Mouse (Mus musculus) midbrain, embryonic 13.5 days (tissue): ENCODE results near the gene Pmepa1. TPM values are rescaled to one million over a fixed set of nuclear protein-coding genes. Genes with fewer than 3 reads are reported as not detected.

Source experiments
- ATAC-seq: fragments of 200-750 bp; cut with Nextera tagmentation; 2 replicates; pipeline ENCODE4 v1.8.0; 2017; ENCODE audit warnings: mild to moderate bottlenecking, moderate TSS enrichment, moderate library complexity
- H3K27ac ChIP-seq: fragments of 300-500 bp; sonication (generic); 2 replicates; pipeline ENCODE4 v1.5.1; 2015; ENCODE audit warnings: inconsistent platforms, mild to moderate bottlenecking, moderate library complexity
- H3K27me3 ChIP-seq: fragments of 300-500 bp; sonication (generic); 2 replicates; pipeline ENCODE4 v1.6.1; 2015; ENCODE audit warnings: mild to moderate bottlenecking, inconsistent platforms
- H3K36me3 ChIP-seq: fragments of 300-500 bp; sonication (generic); 2 replicates; pipeline ENCODE4 v1.6.1; 2015; ENCODE audit warnings: mild to moderate bottlenecking, inconsistent platforms
- H3K4me1 ChIP-seq: fragments of 300-500 bp; sonication (generic); replicated peaks from 2 replicates; pipeline ENCODE4 v1.6.1; 2015; ENCODE audit warnings: inconsistent platforms
- H3K4me2 ChIP-seq: fragments of 300-500 bp; sonication (generic); replicated peaks from 2 replicates; pipeline ENCODE4 v1.6.1; 2015; ENCODE audit warnings: moderate library complexity, mild to moderate bottlenecking, inconsistent platforms
- H3K4me3 ChIP-seq: fragments of 300-500 bp; sonication (generic); replicated peaks from 2 replicates; pipeline ENCODE4 v1.5.1; 2015; ENCODE audit warnings: mild to moderate bottlenecking, inconsistent platforms
- H3K9ac ChIP-seq: fragments of 300-500 bp; sonication (generic); replicated peaks from 2 replicates; pipeline ENCODE4 v1.6.1; 2015; ENCODE audit warnings: mild to moderate bottlenecking, inconsistent platforms
- H3K9me3 ChIP-seq: fragments of 300-500 bp; sonication (generic); 2 replicates; pipeline ENCODE4 v1.6.1; 2016; ENCODE audit warnings: mild to moderate bottlenecking, inconsistent platforms
- WGBS: fragments of 180-500 bp; shearing (Covaris S2); methylation state at CpG from one replicate; pipeline ENCODE4 v1.1.7; 2015; 5-methylcytosine and 5-hydroxymethylcytosine counted together
- polyA plus RNA-seq: library from polyadenylated mRNA; unstranded; fragments of >200 nt; fragmentation: Nextera tagmentation; extraction: Ambion mirVana; gene quantifications from 2 replicates; pipeline ENCODE4 v1.2.1, GENCODE M21; 2015

Gene Pmepa1
- polyA plus RNA-seq, 1 experiment from 2014 or later, result 4.7 TPM

- ATAC-seq, result no peak
- H3K27me3 ChIP-seq, result 0 out of 2 replicates have a peak, but pooled peaks cover 7% of the 10 kb centered on the region
- no peaks in the 10 kb centered on the region for H3K36me3 ChIP-seq
- H3K4me1 ChIP-seq, result peaks cover 86% of the 10 kb centered on the region
- no peak overlapping the region for H3K4me3 ChIP-seq
- H3K9ac ChIP-seq, result no peak overlapping the region
- H3K27ac ChIP-seq, result no peak overlapping the region
- 56% methylated on average over 3 of the region's 3 CpGs for WGBS
- H3K9me3 ChIP-seq, result no peaks in the 10 kb centered on the region
- no peak overlapping the region for H3K4me2 ChIP-seq
These were observed 26.9 kb downstream of the Pmepa1 start for GRCm38 (mm10) chr2:173249386-173249785.

DNA sequence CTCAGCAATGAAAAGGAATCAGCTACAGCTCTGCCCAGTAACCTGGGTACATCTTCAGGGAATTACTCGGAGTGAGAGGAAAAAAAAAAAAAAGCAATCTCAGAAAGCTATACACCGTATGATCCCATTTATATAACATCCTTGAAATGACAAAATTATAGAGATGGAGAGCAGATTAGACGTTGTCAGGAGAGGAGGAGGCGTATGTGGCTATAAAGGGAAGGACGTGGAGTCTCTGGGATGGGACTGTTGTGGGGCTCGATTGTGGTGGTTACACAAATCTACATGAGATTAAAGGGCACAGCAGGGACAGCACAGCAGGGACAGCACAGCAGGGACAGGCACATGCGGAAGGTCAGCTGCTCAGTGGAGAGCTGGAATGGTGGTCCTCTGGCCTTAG lies 27.5 kb downstream of the Pmepa1 start:
- Histone ChIP-seq H3K27ac (no peak overlapping the region), H3K9ac (no peak overlapping the region), H3K4me3 (no peak overlapping the region), H3K36me3 (no peaks in the 10 kb centered on the region), H3K4me2 (no peak overlapping the region), H3K27me3 (0 out of 2 replicates have a peak, but pooled peaks cover 10% of the 10 kb centered on the region), H3K4me1 (peaks cover 84% of the 10 kb centered on the region), H3K9me3 (no peaks in the 10 kb centered on the region)
- 67% methylated on average over 7 of the region's 7 CpGs for WGBS
- no peak for ATAC-seq

DNA sequence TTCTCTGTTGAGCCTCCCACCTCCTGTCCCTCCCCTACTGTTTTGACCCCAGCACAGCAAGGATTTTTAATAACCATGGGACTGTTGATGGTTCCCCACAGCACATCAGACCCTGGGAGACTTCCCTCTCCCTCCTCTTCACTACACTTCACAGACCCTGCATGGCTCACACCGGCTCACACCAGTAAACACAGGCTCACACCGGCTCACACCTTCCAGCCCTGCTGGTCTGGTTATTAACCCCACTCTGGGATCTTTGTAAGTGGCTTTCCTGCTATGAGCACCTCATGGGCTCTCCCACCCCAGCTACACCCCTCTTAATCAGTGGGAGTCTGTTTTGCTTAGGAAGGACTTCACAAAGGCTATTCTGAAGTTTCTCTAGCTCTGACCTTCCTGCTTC lies 28.4 kb downstream of the Pmepa1 start:
- whole genome bisulfite sequencing, result 56% methylated on average over 2 of the region's 2 CpGs
- H3K4me3 ChIP-seq, result no peak overlapping the region
- ATAC-seq, result no peak
- H3K9me3 ChIP-seq, result no peaks in the 10 kb centered on the region
- peaks cover 84% of the 10 kb centered on the region for H3K4me1 ChIP-seq
- no peak overlapping the region for H3K4me2 ChIP-seq
- no peak overlapping the region for H3K9ac ChIP-seq
- no peak overlapping the region for H3K27ac ChIP-seq
- 0 out of 2 replicates have a peak, but pooled peaks cover 11% of the 10 kb centered on the region for H3K27me3 ChIP-seq
- H3K36me3 ChIP-seq, result no peaks in the 10 kb centered on the region

DNA sequence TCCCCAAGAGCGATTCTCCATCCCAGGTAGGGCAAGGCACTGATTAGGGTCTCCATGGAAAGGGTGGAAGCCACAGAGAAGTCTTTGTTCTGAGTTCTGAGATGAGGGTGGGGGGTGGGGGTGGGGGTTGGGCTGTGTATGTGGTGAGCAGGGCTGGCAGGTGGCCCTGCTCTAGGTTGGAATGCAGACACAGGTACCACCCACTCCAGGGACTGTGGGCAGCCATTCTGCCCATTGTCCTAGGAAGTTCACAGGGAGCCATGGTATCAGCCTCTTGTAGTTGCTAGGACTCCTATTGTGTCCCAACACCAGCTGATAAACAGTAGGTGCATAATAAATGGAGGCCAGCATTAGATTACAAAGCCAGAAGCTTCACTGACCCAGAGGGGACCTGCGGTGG lies 29.1 kb downstream of the Pmepa1 start:
- Histone ChIP-seq H3K9ac (no peak overlapping the region), H3K27me3 (0 out of 2 replicates have a peak, but pooled peaks cover 11% of the 10 kb centered on the region), H3K4me2 (no peak overlapping the region), H3K36me3 (no peaks in the 10 kb centered on the region), H3K9me3 (no peaks in the 10 kb centered on the region), H3K27ac (peak overlapping the region; percentile 48; the same call in 1 of the 2 replicates), H3K4me3 (no peak overlapping the region), H3K4me1 (peaks cover 85% of the 10 kb centered on the region)
- WGBS, result 32% methylated on average over 2 of the region's 2 CpGs
- no peak for ATAC-seq

DNA sequence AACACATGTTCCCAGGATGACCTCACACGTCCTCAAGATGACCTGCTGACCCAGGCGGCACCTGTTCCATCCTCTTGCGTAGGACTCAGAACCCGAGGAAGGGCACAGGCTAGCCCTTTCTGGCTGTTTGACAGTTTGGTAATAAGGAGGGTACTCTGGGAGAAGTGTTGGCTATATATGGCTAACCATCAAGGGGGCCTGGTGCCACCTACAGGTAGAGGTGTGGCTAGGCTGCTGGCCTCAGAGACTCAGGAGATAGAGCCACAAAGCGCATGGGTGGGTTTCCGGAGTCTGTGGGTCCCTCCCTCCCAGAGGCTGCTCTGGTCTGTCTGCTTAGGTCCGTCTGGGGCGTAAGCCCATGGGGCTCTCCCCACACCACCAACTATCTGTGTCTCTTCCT lies 29.6 kb downstream of the Pmepa1 start:
- ATAC-seq, result no peak
- no peak overlapping the region for H3K4me3 ChIP-seq
- peaks cover 83% of the 10 kb centered on the region for H3K4me1 ChIP-seq
- no peak overlapping the region for H3K9ac ChIP-seq
- no peak overlapping the region for H3K27ac ChIP-seq
- H3K4me2 ChIP-seq, result no peak overlapping the region
- WGBS, result 78% methylated on average over 8 of the region's 8 CpGs
- no peaks in the 10 kb centered on the region for H3K9me3 ChIP-seq
- H3K36me3 ChIP-seq, result no peaks in the 10 kb centered on the region
- H3K27me3 ChIP-seq, result 0 out of 2 replicates have a peak, but pooled peaks cover 11% of the 10 kb centered on the region

DNA sequence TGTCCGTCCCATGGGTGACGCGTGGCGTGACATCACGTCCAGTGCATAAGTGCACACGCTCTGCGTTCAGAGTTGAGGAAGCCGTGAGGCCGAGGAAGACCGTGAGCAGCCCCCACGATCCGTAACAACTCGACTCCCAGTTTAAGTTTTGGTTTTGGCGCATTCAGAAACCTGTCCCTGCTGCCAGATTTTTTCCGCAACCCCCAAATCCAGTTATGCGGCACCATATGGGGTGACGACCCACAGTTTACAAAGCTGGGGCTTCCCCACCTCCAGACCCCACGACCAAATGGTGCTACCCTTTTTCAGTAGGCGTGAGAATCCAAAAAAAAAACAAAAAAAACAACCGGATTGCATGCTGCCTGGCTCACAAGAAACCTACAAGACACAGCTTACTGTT lies 31.1 kb downstream of the Pmepa1 start:
- no peak overlapping the region for H3K4me3 ChIP-seq
- H3K9ac ChIP-seq, result no peak overlapping the region
- 0 out of 2 replicates have a peak, but pooled peaks cover 11% of the 10 kb centered on the region for H3K27me3 ChIP-seq
- H3K9me3 ChIP-seq, result no peaks in the 10 kb centered on the region
- peaks cover 83% of the 10 kb centered on the region for H3K4me1 ChIP-seq
- H3K27ac ChIP-seq, result no peak overlapping the region
- no peak overlapping the region for H3K4me2 ChIP-seq
- ATAC-seq, result no peak
- 89% methylated on average over 20 of the region's 20 CpGs for WGBS
- H3K36me3 ChIP-seq, result no peaks in the 10 kb centered on the region

- no peaks in the 10 kb centered on the region for H3K36me3 ChIP-seq
- 0 out of 2 replicates have a peak, but pooled peaks cover 11% of the 10 kb centered on the region for H3K27me3 ChIP-seq
- H3K27ac ChIP-seq, result no peak overlapping the region
- no peak overlapping the region for H3K9ac ChIP-seq
- 80% methylated on average over 3 of the region's 3 CpGs for WGBS
- no peak overlapping the region for H3K4me2 ChIP-seq
- no peak for ATAC-seq
- peaks cover 83% of the 10 kb centered on the region for H3K4me1 ChIP-seq
- H3K9me3 ChIP-seq, result no peaks in the 10 kb centered on the region
- no peak overlapping the region for H3K4me3 ChIP-seq
These were observed 32.2 kb downstream of the Pmepa1 start for GRCm38 (mm10) chr2:173244108-173244507.

DNA sequence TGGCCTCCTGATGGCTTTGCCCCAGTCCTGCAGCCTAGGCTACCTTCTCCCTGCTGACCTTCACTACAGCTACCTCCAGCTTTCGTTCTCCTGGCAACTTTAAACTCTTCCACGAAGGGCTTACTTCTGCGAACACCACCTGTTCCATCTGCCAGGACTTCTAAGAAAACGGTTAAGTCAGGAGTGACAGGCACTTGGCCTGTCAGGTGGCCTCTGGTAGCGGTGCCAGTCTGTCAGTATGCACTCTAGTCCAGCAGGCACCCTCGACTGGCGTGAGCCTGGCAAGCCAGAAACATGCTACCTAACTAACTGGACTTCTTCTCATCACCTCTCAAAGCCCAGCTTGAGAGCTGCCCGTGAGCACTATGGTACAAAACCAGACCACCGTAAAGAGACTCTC lies 32.7 kb downstream of the Pmepa1 start:
- no peak for ATAC-seq
- no peaks in the 10 kb centered on the region for H3K36me3 ChIP-seq
- no peak overlapping the region for H3K4me2 ChIP-seq
- H3K4me3 ChIP-seq, result no peak overlapping the region
- WGBS, result 77% methylated on average over 9 of the region's 9 CpGs
- H3K27me3 ChIP-seq, result 0 out of 2 replicates have a peak, but pooled peaks cover 11% of the 10 kb centered on the region
- H3K4me1 ChIP-seq, result peaks cover 85% of the 10 kb centered on the region
- no peaks in the 10 kb centered on the region for H3K9me3 ChIP-seq
- H3K27ac ChIP-seq, result no peak overlapping the region
- no peak overlapping the region for H3K9ac ChIP-seq

GRCm38 (mm10) chr2:173242874-173243273 lies 33.5 kb downstream of the Pmepa1 start:
- H3K9ac ChIP-seq, result 0 out of 2 replicates have a peak overlapping the region, but pooled peaks have one; percentile 39
- no peak overlapping the region for H3K4me3 ChIP-seq
- 7% methylated on average over 12 of the region's 12 CpGs for WGBS
- no peak overlapping the region for H3K4me2 ChIP-seq
- H3K4me1 ChIP-seq, result peaks cover 86% of the 10 kb centered on the region
- peak; percentile 76 for ATAC-seq
- no peaks in the 10 kb centered on the region for H3K9me3 ChIP-seq
- H3K27me3 ChIP-seq, result 0 out of 2 replicates have a peak, but pooled peaks cover 8% of the 10 kb centered on the region
- H3K27ac ChIP-seq, result 0 out of 2 replicates have a peak overlapping the region, but pooled peaks have one; percentile 25
- H3K36me3 ChIP-seq, result no peaks in the 10 kb centered on the region

DNA sequence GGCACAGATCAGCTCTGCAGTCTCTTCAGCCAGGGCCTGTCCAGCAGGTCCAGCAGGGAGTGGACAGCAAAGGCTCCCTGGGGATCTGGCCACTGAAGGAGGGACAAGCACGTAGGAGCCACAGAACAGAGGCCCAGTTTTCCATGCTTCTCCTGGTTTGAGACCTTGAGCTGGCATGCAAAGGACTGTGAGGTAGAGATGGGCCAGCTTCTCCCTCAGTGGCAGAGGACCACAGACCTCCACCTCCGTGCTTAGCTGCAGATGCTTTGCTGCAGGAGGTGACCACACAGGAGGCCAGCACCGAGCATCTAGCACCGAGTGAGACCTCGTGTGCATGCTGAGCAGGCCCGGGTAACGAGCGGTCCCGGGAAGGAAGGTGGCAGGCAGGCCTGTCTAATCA lies 35.6 kb downstream of the Pmepa1 start:
- ATAC-seq, result no peak
- no peaks in the 10 kb centered on the region for H3K9me3 ChIP-seq
- no peak overlapping the region for H3K27ac ChIP-seq
- no peak overlapping the region for H3K4me3 ChIP-seq
- no peak overlapping the region; the same call in 1 of the 2 replicates for H3K9ac ChIP-seq
- no peak overlapping the region for H3K4me2 ChIP-seq
- WGBS, result 22% methylated on average over 9 of the region's 9 CpGs
- 0 out of 2 replicates have a peak, but pooled peaks cover 6% of the 10 kb centered on the region for H3K27me3 ChIP-seq
- no peaks in the 10 kb centered on the region for H3K36me3 ChIP-seq
- H3K4me1 ChIP-seq, result peaks cover 86% of the 10 kb centered on the region

- H3K27ac ChIP-seq, result peak overlapping the region; percentile 82
- H3K4me3 ChIP-seq, result no peak overlapping the region
- ATAC-seq, result peak; percentile 72
- no peaks in the 10 kb centered on the region for H3K9me3 ChIP-seq
- H3K36me3 ChIP-seq, result peaks cover 3% of the 10 kb centered on the region; the same call in 1 of the 2 replicates
- 2% methylated on average over 14 of the region's 14 CpGs for WGBS
- peak overlapping the region; percentile 53 for H3K9ac ChIP-seq
- peak overlapping the region; percentile 36 for H3K4me2 ChIP-seq
- H3K27me3 ChIP-seq, result no peaks in the 10 kb centered on the region
- peaks cover 97% of the 10 kb centered on the region for H3K4me1 ChIP-seq
These were observed 37.8 kb downstream of the Pmepa1 start for GRCm38 (mm10) chr2:173238522-173238921.

GRCm38 (mm10) chr2:173235435-173236332 lies 40.6 kb downstream of the Pmepa1 start:
- Histone ChIP-seq H3K27me3 (no peaks in the 10 kb centered on the region), H3K9ac (no peak overlapping the region), H3K9me3 (no peaks in the 10 kb centered on the region), H3K36me3 (peaks cover 30% of the 10 kb centered on the region), H3K4me3 (no peak overlapping the region), H3K4me2 (no peak overlapping the region), H3K4me1 (peaks cover 86% of the 10 kb centered on the region), H3K27ac (peak overlapping the region; percentile 65)
- WGBS, result 53% methylated on average over 8 of the region's 8 CpGs
- ATAC-seq, result no peak
